Mouse (Mus musculus) thymus, adult 2 months (tissue): Measurements from ENCODE around the gene Psmc3.

Experiments used
- CTCF ChIP-seq: fragments of 200-500 bp; IDR thresholded peaks from 2 replicates; pipeline ENCODE4 v1.5.1; 2012; ENCODE audit warnings: mild to moderate bottlenecking, control low read depth, low read length, moderate library complexity, borderline replicate concordance; ENCODE audit not compliant: control insufficient read depth, poor library complexity, insufficient read depth; ENCODE audit errors: extremely low read depth
- POLR2A ChIP-seq: fragments of 200-500 bp; IDR thresholded peaks from 2 replicates; pipeline ENCODE4 v1.6.1; 2012; ENCODE audit warnings: mild to moderate bottlenecking, low read length, control low read depth, moderate library complexity; ENCODE audit not compliant: control insufficient read depth, poor library complexity, insufficient read depth; ENCODE audit errors: extremely low read depth

- TF ChIP-seq POLR2A (no peak), CTCF (no peak)
These were observed 14.5 kb downstream of the Psmc3 start for GRCm38 (mm10) chr2:91068162-91068871.
